Mouse (Mus musculus) heart, postnatal 0 days (tissue): ENCODE measurements around the gene Mybbp1a. TPM values are rescaled to one million over a fixed set of nuclear protein-coding genes. Genes with fewer than 3 reads are reported as not detected.

Source experiments
- ATAC-seq: fragments of 200-750 bp; cut with Nextera tagmentation; 2 replicates; pipeline ENCODE4 v1.8.0; 2017; ENCODE audit warnings: low read depth, moderate number of reproducible peaks, moderate library complexity; ENCODE audit not compliant: insufficient read depth
- DNase-seq: peaks from one replicate; pipeline ENCODE4 v3.0.0-alpha.2; 2016; ENCODE audit warnings: low spot score
- H3K27ac ChIP-seq: fragments of 300-500 bp; sonication (generic); 2 replicates; pipeline ENCODE4 v1.5.1; 2014; ENCODE audit warnings: low read depth, mild to moderate bottlenecking
- H3K27me3 ChIP-seq: fragments of 300-500 bp; sonication (generic); 2 replicates; pipeline ENCODE4 v1.6.1; 2014; ENCODE audit warnings: low read length, mixed read lengths; ENCODE audit not compliant: control insufficient read depth, insufficient read depth
- H3K36me3 ChIP-seq: fragments of 300-500 bp; sonication (generic); replicated peaks from 2 replicates; pipeline ENCODE4 v1.6.1; 2014; ENCODE audit warnings: low read length, mixed read lengths; ENCODE audit not compliant: control insufficient read depth, insufficient read depth
- H3K4me1 ChIP-seq: fragments of 300-500 bp; sonication (generic); 2 replicates; pipeline ENCODE4 v1.6.1; 2014; ENCODE audit warnings: antibody characterized with exemption; ENCODE audit not compliant: control insufficient read depth, insufficient read depth
- H3K4me2 ChIP-seq: fragments of 300-500 bp; sonication (generic); 2 replicates; pipeline ENCODE4 v1.6.1; 2014; ENCODE audit warnings: low read depth, mild to moderate bottlenecking, low read length, moderate library complexity
- H3K4me3 ChIP-seq: fragments of 300-500 bp; sonication (generic); 2 replicates; pipeline ENCODE4 v1.5.1; 2014; ENCODE audit warnings: low read depth, low read length
- H3K9ac ChIP-seq: fragments of 300-500 bp; sonication (generic); replicated peaks from 2 replicates; pipeline ENCODE4 v1.6.1; 2014; ENCODE audit warnings: low read depth, low read length, mixed read lengths
- H3K9me3 ChIP-seq: fragments of 300-500 bp; sonication (generic); replicated peaks from 2 replicates; pipeline ENCODE4 v1.6.1; 2016; ENCODE audit warnings: low read length; ENCODE audit not compliant: control insufficient read depth
- CTCF ChIP-seq: IDR thresholded peaks from 2 replicates; pipeline ENCODE4 v1.5.1; 2016; ENCODE audit warnings: antibody characterized with exemption, control low read depth, low read depth
- EP300 ChIP-seq: IDR thresholded peaks from 2 replicates; pipeline ENCODE4 v1.6.1; 2016; ENCODE audit warnings: antibody characterized with exemption, low read depth
- WGBS: fragments of 180-500 bp; shearing (Covaris S2); extraction: QIAGEN DNeasy Blood & Tissue Kit; methylation state at CpG from one replicate; pipeline ENCODE4 v1.1.7; 2014; 5-methylcytosine and 5-hydroxymethylcytosine counted together
- polyA plus RNA-seq: library from polyadenylated mRNA; unstranded; fragments of >200 nt; fragmentation: Nextera tagmentation; extraction: Ambion mirVana; gene quantifications from 2 replicates; pipeline ENCODE4 v1.2.1, GENCODE M21; 2015
- total RNA-seq: library from RNA; depleted of rRNA; stranded (reverse); fragments of >200 nt; gene quantifications from 2 replicates; pipeline ENCODE4 v1.2.3, GENCODE M21; 2014; ENCODE audit warnings: low replicate concordance

Gene Mybbp1a
- total and polyA plus RNA-seq, 2 experiments from 2014 or later: 20.5 to 42.1 TPM

GRCm38 (mm10) chr11:72491130-72491960 is 50.2 kb downstream of the Mybbp1a start:
- 62% methylated on average over 15 of the region's 15 CpGs for WGBS
- no peak overlapping the region for H3K27ac ChIP-seq
- TF ChIP-seq CTCF (no peak), EP300 (no peak)
- no peaks in the 10 kb centered on the region for H3K4me1 ChIP-seq
- no peaks in the 10 kb centered on the region for H3K36me3 ChIP-seq
- H3K9ac ChIP-seq: no peak overlapping the region
- peaks cover 40% of the 10 kb centered on the region for H3K27me3 ChIP-seq
- ATAC-seq (no peak), DNase-seq (no peak)
- H3K4me3 ChIP-seq: no peak overlapping the region
- H3K9me3 ChIP-seq: no peaks in the 10 kb centered on the region
- H3K4me2 ChIP-seq: no peak overlapping the region

- H3K9ac ChIP-seq: no peak overlapping the region
- no peak for ATAC-seq
- 43% methylated on average over 8 of the region's 8 CpGs for WGBS
- H3K36me3 ChIP-seq: no peaks in the 10 kb centered on the region
- DNase-seq: no peak
- peaks cover 15% of the 10 kb centered on the region; the same call in 1 of the 2 replicates for H3K27me3 ChIP-seq
- no peak for TF ChIP-seq CTCF
- TF ChIP-seq EP300: no peak
- no peak overlapping the region for H3K27ac ChIP-seq
- no peak overlapping the region for H3K4me2 ChIP-seq
- H3K4me3 ChIP-seq: no peak overlapping the region
- no peaks in the 10 kb centered on the region for H3K4me1 ChIP-seq
- no peaks in the 10 kb centered on the region for H3K9me3 ChIP-seq
These were observed 53.2 kb downstream of the Mybbp1a start for GRCm38 (mm10) chr11:72494046-72494988.

- Histone ChIP-seq H3K36me3 (no peaks in the 10 kb centered on the region), H3K4me3 (no peak overlapping the region), H3K4me1 (no peaks in the 10 kb centered on the region), H3K9me3 (no peaks in the 10 kb centered on the region), H3K9ac (no peak overlapping the region), H3K27ac (no peak overlapping the region), H3K4me2 (no peak overlapping the region), H3K27me3 (0 out of 2 replicates have a peak, but pooled peaks cover 6% of the 10 kb centered on the region)
- 70% methylated on average over 3 of the region's 3 CpGs for WGBS
- ATAC-seq (no peak), DNase-seq (no peak)
- TF ChIP-seq EP300 (no peak), CTCF (no peak)
These were observed 54.9 kb downstream of the Mybbp1a start for GRCm38 (mm10) chr11:72496066-72496465.

- 0 out of 2 replicates have a peak, but pooled peaks cover 3% of the 10 kb centered on the region for H3K27me3 ChIP-seq
- WGBS: 45% methylated on average over 1 of the region's 1 CpGs
- no peak for ATAC-seq
These were observed 55.6 kb downstream of the Mybbp1a start for GRCm38 (mm10) chr11:72496775-72497174.

GRCm38 (mm10) chr11:72497367-72497766 is 56.2 kb downstream of the Mybbp1a start:
- no peaks in the 10 kb centered on the region for H3K27me3 ChIP-seq
- ATAC-seq (no peak), DNase-seq (no peak)
- H3K9me3 ChIP-seq: no peaks in the 10 kb centered on the region
- TF ChIP-seq EP300 (no peak), CTCF (no peak)
- no peak overlapping the region for H3K9ac ChIP-seq
- H3K4me1 ChIP-seq: peaks cover 5% of the 10 kb centered on the region; the same call in 1 of the 2 replicates
- no peaks in the 10 kb centered on the region for H3K36me3 ChIP-seq
- 28% methylated on average over 4 of the region's 4 CpGs for WGBS
- H3K4me3 ChIP-seq: no peak overlapping the region
- no peak overlapping the region for H3K27ac ChIP-seq
- no peak overlapping the region for H3K4me2 ChIP-seq

More at GRCm38 (mm10) chr11:72496775-72497174, 55.6 kb downstream of the Mybbp1a start:
- DNase-seq: no peak
- Histone ChIP-seq H3K4me3 (no peak overlapping the region), H3K4me1 (peaks cover 5% of the 10 kb centered on the region; the same call in 1 of the 2 replicates), H3K36me3 (no peaks in the 10 kb centered on the region), H3K9ac (no peak overlapping the region), H3K27ac (no peak overlapping the region), H3K9me3 (no peaks in the 10 kb centered on the region), H3K4me2 (no peak overlapping the region)
- TF ChIP-seq EP300 (no peak), CTCF (no peak)
